Mouse (Mus musculus) MEL (cell line): Measurements from ENCODE around the gene Ivns1abp.

Experiments
- ETS1 ChIP-seq: IDR thresholded peaks from 2 replicates; pipeline ENCODE4 v1.6.1; 2012; ENCODE audit warnings: low read depth, mild to moderate bottlenecking, inconsistent platforms, low read length, improper control_type of control experiment, moderate library complexity
- GATA1 ChIP-seq: IDR thresholded peaks from 2 replicates; pipeline ENCODE4 v1.6.1; 2011; ENCODE audit warnings: low read depth, low read length, improper control_type of control experiment
- MYB ChIP-seq: IDR thresholded peaks from 2 replicates; pipeline ENCODE4 v1.6.1; 2011; ENCODE audit warnings: mild to moderate bottlenecking, low read depth, low read length, improper control_type of control experiment
- TAL1 ChIP-seq: IDR thresholded peaks from 2 replicates; pipeline ENCODE4 v1.6.1; 2012; ENCODE audit warnings: mild to moderate bottlenecking, inconsistent platforms, low read length, moderate library complexity, mixed read lengths
- TBP ChIP-seq: IDR thresholded peaks from 2 replicates; pipeline ENCODE4 v1.8.0; 2011; ENCODE audit warnings: low read depth, low read length, improper control_type of control experiment

DNA sequence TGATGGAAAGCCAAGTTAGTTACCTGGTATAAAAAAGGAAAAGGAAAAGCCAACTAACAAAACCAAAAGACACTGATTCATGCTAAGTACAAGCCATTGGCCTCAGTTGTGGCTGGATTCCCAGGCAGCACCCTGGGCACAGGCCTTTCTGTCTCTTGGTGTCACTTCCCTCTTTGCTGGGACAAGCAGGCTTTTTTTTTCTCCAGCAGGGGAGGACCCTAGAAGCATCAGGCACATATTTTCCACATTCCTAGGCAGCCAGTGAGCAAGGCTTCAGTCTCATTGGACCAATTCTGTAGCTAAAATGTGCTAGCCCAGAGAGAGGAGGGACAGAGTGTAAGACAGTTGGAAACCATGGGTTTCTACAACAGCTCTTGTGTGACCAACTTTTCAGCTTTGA is 6.0 kb upstream of the Ivns1abp start:
- TF ChIP-seq TAL1, result no peak
- TF ChIP-seq MYB, result no peak
- TF ChIP-seq TBP, result no peak
- no peak for TF ChIP-seq GATA1
- TF ChIP-seq ETS1, result no peak
